Mouse (Mus musculus): Measurements from ENCODE around the gene Gm8229. TPM values are rescaled to one million over a fixed set of nuclear protein-coding genes. Genes with fewer than 3 reads are reported as not detected.
"Not testable (repeated sequence)": the region's sequence is repeated elsewhere in the genome, so short reads cannot be mapped to it uniquely, and the experiment has no call there.

Gene Gm8229
- not detected in 2 replicates for polyA plus RNA-seq (2015; fragmentation: Nextera tagmentation; extraction: Ambion mirVana)

- not testable (repeated sequence) for H3K9me3 ChIP-seq (replicated peaks; ENCODE audit: control insufficient read depth, low read length); H3K4me1 ChIP-seq (ENCODE audit: control insufficient read depth, insufficient read depth, low read length)
- 86% methylated on average over 4 of the region's 4 CpGs for WGBS
These were observed at the start of gene Gm8229 for GRCm38 (mm10) chr14:44365057-44365456. TSS of gene Gm8229 (plus strand) at chr14:44365357.

DNA sequence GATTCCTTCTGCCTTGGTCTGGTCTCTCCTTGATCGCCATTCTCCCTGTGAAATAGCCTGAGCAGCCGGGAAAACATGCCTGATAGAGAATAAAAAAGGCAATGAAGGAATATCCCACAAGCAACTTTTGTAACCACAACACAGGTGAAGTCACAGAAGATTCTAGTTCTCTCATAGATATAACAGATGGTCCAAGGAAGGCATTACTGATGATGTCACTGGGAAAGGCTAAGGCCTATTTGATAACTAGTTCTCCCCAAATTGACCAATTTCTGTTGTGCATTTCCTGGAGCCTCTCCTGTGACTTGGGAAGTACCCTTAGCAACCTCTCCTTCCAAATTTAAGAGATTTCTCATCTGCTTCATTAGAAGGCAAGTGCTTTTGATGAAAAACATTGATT, 26.7 kb upstream of the Gm8229 start, which contains the start of gene Gm5930:
Gene Gm5930, minus strand, starts transcription at position 101 of the 400 bp plus-strand sequence.
- not testable (repeated sequence) for H3K4me3 ChIP-seq (ENCODE audit: low read length); H3K27me3 ChIP-seq (ENCODE audit: control insufficient read depth, insufficient read depth, low read length); H3K4me2 ChIP-seq (ENCODE audit: low read depth, low read length); ATAC-seq (replicated peaks; ENCODE audit: extremely low read depth, insufficient read depth, low FRiP score); H3K9me3 ChIP-seq (replicated peaks; ENCODE audit: control insufficient read depth, low read length); H3K27ac ChIP-seq (ENCODE audit: low read length); H3K36me3 ChIP-seq (ENCODE audit: control insufficient read depth, insufficient read depth); H3K9ac ChIP-seq (ENCODE audit: low read length); H3K4me1 ChIP-seq (ENCODE audit: control insufficient read depth, insufficient read depth, low read length)
- WGBS, result no CpG with 5 or more reads among the region's 2 CpGs

More at GRCm38 (mm10) chr14:44365057-44365456, at the start of gene Gm8229:
- ATAC-seq (replicated peaks; ENCODE audit: extremely low read depth, insufficient read depth, low FRiP score); H3K36me3 ChIP-seq (ENCODE audit: control insufficient read depth, insufficient read depth); H3K27ac ChIP-seq (ENCODE audit: low read length); H3K4me2 ChIP-seq (ENCODE audit: low read depth, low read length); H3K27me3 ChIP-seq (ENCODE audit: control insufficient read depth, insufficient read depth, low read length); H3K4me3 ChIP-seq (ENCODE audit: low read length); H3K9ac ChIP-seq (ENCODE audit: low read length): not testable (repeated sequence)

GRCm38 (mm10) chr14:44361416-44361815, 3.7 kb upstream of the Gm8229 start:
- not testable (repeated sequence) for H3K36me3 ChIP-seq (ENCODE audit: control insufficient read depth, insufficient read depth); H3K4me2 ChIP-seq (ENCODE audit: low read depth, low read length); H3K9me3 ChIP-seq (replicated peaks; ENCODE audit: control insufficient read depth, low read length); H3K4me3 ChIP-seq (ENCODE audit: low read length); ATAC-seq (replicated peaks; ENCODE audit: extremely low read depth, insufficient read depth, low FRiP score); H3K4me1 ChIP-seq (ENCODE audit: control insufficient read depth, insufficient read depth, low read length); H3K27ac ChIP-seq (ENCODE audit: low read length); H3K27me3 ChIP-seq (ENCODE audit: control insufficient read depth, insufficient read depth, low read length); H3K9ac ChIP-seq (ENCODE audit: low read length)
- WGBS, result 38% methylated on average over 2 of the region's 2 CpGs

GRCm38 (mm10) chr14:44362301-44362700, 2.9 kb upstream of the Gm8229 start:
- not testable (repeated sequence) for H3K36me3 ChIP-seq (ENCODE audit: control insufficient read depth, insufficient read depth); H3K4me1 ChIP-seq (ENCODE audit: control insufficient read depth, insufficient read depth, low read length); H3K9me3 ChIP-seq (replicated peaks; ENCODE audit: control insufficient read depth, low read length); H3K9ac ChIP-seq (ENCODE audit: low read length); H3K4me2 ChIP-seq (ENCODE audit: low read depth, low read length); ATAC-seq (replicated peaks; ENCODE audit: extremely low read depth, insufficient read depth, low FRiP score); H3K27me3 ChIP-seq (ENCODE audit: control insufficient read depth, insufficient read depth, low read length); H3K27ac ChIP-seq (ENCODE audit: low read length); H3K4me3 ChIP-seq (ENCODE audit: low read length)

GRCm38 (mm10) chr14:44384233-44384632, 19.1 kb downstream of the Gm8229 start:
- not testable (repeated sequence) for H3K27ac ChIP-seq (ENCODE audit: low read length); H3K4me2 ChIP-seq (ENCODE audit: low read depth, low read length); H3K36me3 ChIP-seq (ENCODE audit: control insufficient read depth, insufficient read depth); H3K4me3 ChIP-seq (ENCODE audit: low read length); H3K9ac ChIP-seq (ENCODE audit: low read length); H3K27me3 ChIP-seq (ENCODE audit: control insufficient read depth, insufficient read depth, low read length); H3K9me3 ChIP-seq (replicated peaks; ENCODE audit: control insufficient read depth, low read length); H3K4me1 ChIP-seq (ENCODE audit: control insufficient read depth, insufficient read depth, low read length); ATAC-seq (replicated peaks; ENCODE audit: extremely low read depth, insufficient read depth, low FRiP score)
- WGBS, result 66% methylated on average over 3 of the region's 4 CpGs

DNA sequence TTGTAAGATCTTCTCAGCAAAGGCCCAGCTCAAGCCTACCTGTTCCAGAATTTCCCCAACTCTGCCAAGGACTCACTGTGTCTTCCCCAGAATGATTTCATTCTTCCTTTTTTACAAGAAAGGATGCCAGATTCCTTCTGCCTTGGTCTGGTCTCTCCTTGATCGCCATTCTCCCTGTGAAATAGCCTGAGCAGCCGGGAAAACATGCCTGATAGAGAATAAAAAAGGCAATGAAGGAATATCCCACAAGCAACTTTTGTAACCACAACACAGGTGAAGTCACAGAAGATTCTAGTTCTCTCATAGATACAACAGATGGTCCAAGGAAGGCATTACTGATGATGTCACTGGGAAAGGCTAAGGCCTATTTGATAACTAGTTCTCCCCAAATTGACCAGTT, 45.4 kb downstream of the Gm8229 start, which contains the start of gene Gm3371:
Gene Gm3371, minus strand, starts transcription at position 101 of the 400 bp plus-strand sequence.
- not testable (repeated sequence) for H3K4me1 ChIP-seq (ENCODE audit: control insufficient read depth, insufficient read depth, low read length); H3K27ac ChIP-seq (ENCODE audit: low read length); H3K9ac ChIP-seq (ENCODE audit: low read length); H3K27me3 ChIP-seq (ENCODE audit: control insufficient read depth, insufficient read depth, low read length); H3K9me3 ChIP-seq (replicated peaks; ENCODE audit: control insufficient read depth, low read length); H3K36me3 ChIP-seq (ENCODE audit: control insufficient read depth, insufficient read depth); ATAC-seq (replicated peaks; ENCODE audit: extremely low read depth, insufficient read depth, low FRiP score); H3K4me3 ChIP-seq (ENCODE audit: low read length); H3K4me2 ChIP-seq (ENCODE audit: low read depth, low read length)
- no CpG with 5 or more reads among the region's 2 CpGs for WGBS

Other genes starting within 250 kb of the Gm8229 start
- not detected in 2 replicates for gene Gm3327, start 241.5 kb upstream of the Gm8229 start, polyA plus RNA-seq (2015; fragmentation: Nextera tagmentation; extraction: Ambion mirVana)
- gene Gm8212, start 167.7 kb upstream of the Gm8229 start, polyA plus RNA-seq (2015; fragmentation: Nextera tagmentation; extraction: Ambion mirVana), result not detected in 2 replicates
- gene 4930503E14Rik, start 152.1 kb upstream of the Gm8229 start, polyA plus RNA-seq (2015; fragmentation: Nextera tagmentation; extraction: Ambion mirVana), result not detected in 2 replicates
- gene Gm8220, start 79.8 kb upstream of the Gm8229 start, polyA plus RNA-seq (2015; fragmentation: Nextera tagmentation; extraction: Ambion mirVana), result not detected in 2 replicates
- gene Gm5930, start 26.8 kb upstream of the Gm8229 start, polyA plus RNA-seq (2015; fragmentation: Nextera tagmentation; extraction: Ambion mirVana), result not detected in 2 replicates
- gene Gm3371, start 45.3 kb downstream of the Gm8229 start, polyA plus RNA-seq (2015; fragmentation: Nextera tagmentation; extraction: Ambion mirVana), result not detected in 2 replicates
- gene Gm8232, start 68.3 kb downstream of the Gm8229 start, polyA plus RNA-seq (2015; fragmentation: Nextera tagmentation; extraction: Ambion mirVana), result not detected in 2 replicates
- gene BC061237, start 127.1 kb downstream of the Gm8229 start, polyA plus RNA-seq (2015; fragmentation: Nextera tagmentation; extraction: Ambion mirVana), result not detected in 2 replicates
- gene Gm17093, start 152.9 kb downstream of the Gm8229 start, polyA plus RNA-seq (2015; fragmentation: Nextera tagmentation; extraction: Ambion mirVana), result not detected in 2 replicates
- gene Gm8247, start 217.8 kb downstream of the Gm8229 start, polyA plus RNA-seq (2015; fragmentation: Nextera tagmentation; extraction: Ambion mirVana), result not detected in 2 replicates